Mouse (Mus musculus): ENCODE measurements at regions not wholly inside any gene's neighbourhood (a gene's known extent, or its start where the extent isn't known, plus 50 kb on each side); places are given as distances from the start of the nearest gene placed in this dataset.

- no peak for DNase-seq (ENCODE audit: low spot score in 2 of 2)
Measured at GRCm38 (mm10) chr6:110439509-110439908, 205.9 kb upstream of the Grm7 start.

GRCm38 (mm10) chr6:110463370-110463769 lies 182.0 kb upstream of the Grm7 start:
- DNase-seq (ENCODE audit: low spot score in 2 of 2): no peak

GRCm38 (mm10) chr6:110467661-110468060 lies 177.7 kb upstream of the Grm7 start:
- no peak for DNase-seq (ENCODE audit: low spot score in 2 of 2)

GRCm38 (mm10) chr6:110505861-110506260 lies 139.5 kb upstream of the Grm7 start:
- no peak for DNase-seq (ENCODE audit: low spot score in 2 of 2)

- no peak for DNase-seq (ENCODE audit: low spot score in 2 of 2)
Measured at GRCm38 (mm10) chr6:110510494-110510893, 134.9 kb upstream of the Grm7 start.

GRCm38 (mm10) chr6:110538731-110539191 lies 106.6 kb upstream of the Grm7 start:
- peak; percentile 47 to 77 for DNase-seq (ENCODE audit: low spot score in 2 of 2)

GRCm38 (mm10) chr6:110545542-110545941 lies 99.8 kb upstream of the Grm7 start:
- DNase-seq (ENCODE audit: low spot score in 2 of 2): no peak

- DNase-seq (ENCODE audit: low spot score in 2 of 2): no peak
Measured at GRCm38 (mm10) chr6:110554847-110555246, 90.5 kb upstream of the Grm7 start.

GRCm38 (mm10) chr6:110559656-110560055 lies 85.7 kb upstream of the Grm7 start:
- DNase-seq (ENCODE audit: low spot score in 2 of 2): no peak

GRCm38 (mm10) chr6:110560426-110560825 lies 85.0 kb upstream of the Grm7 start:
- DNase-seq (ENCODE audit: low spot score in 2 of 2): peak in 1 of 2 experiments; percentile 19

- no peak for DNase-seq (ENCODE audit: low spot score in 2 of 2)
Measured at GRCm38 (mm10) chr6:110577216-110577615, 68.2 kb upstream of the Grm7 start.

Data from right cerebral cortex, postnatal 10 days (tissue).